Mouse (Mus musculus): ENCODE measurements at regions not wholly inside any gene's neighbourhood (a gene's known extent, or its start where the extent isn't known, plus 50 kb on each side); places are given as distances from the start of the nearest gene placed in this dataset.
A peak's percentile ranks its signal among the peaks of the same experiment; 100 is the strongest.
"Not testable (repeated sequence)": the region's sequence is repeated elsewhere in the genome, so short reads cannot be mapped to it uniquely, and the experiment has no call there.

GRCm38 (mm10) chr9:82484341-82484740 lies 345.0 kb upstream of the Irak1bp1 start:
- DNase-seq (ENCODE audit: low spot score) = peak; percentile 1
- intact Hi-C loops (cut with DNase I) = no loop called here

GRCm38 (mm10) chr9:82493440-82493839 lies 335.9 kb upstream of the Irak1bp1 start:
- no peak for DNase-seq (ENCODE audit: low spot score)
- intact Hi-C loops (cut with DNase I) = no loop called here

GRCm38 (mm10) chr9:82510014-82510413 lies 319.3 kb upstream of the Irak1bp1 start:
- DNase-seq (ENCODE audit: low spot score) = no peak
- intact Hi-C loops (cut with DNase I) = no loop called here

- no peak for DNase-seq (ENCODE audit: low spot score)
- intact Hi-C loops (cut with DNase I) = no loop called here
These were observed 310.3 kb upstream of the Irak1bp1 start for GRCm38 (mm10) chr9:82518993-82519392.

- intact Hi-C loops (cut with DNase I) = no loop called here
- DNase-seq (ENCODE audit: low spot score) = no peak
These were observed 301.4 kb upstream of the Irak1bp1 start for GRCm38 (mm10) chr9:82527867-82528385.

- no peak for DNase-seq (ENCODE audit: low spot score)
- intact Hi-C loops (cut with DNase I) = no loop called here
These were observed 276.6 kb upstream of the Irak1bp1 start for GRCm38 (mm10) chr9:82552726-82553125.

GRCm38 (mm10) chr9:82553213-82553612 lies 276.1 kb upstream of the Irak1bp1 start:
- no peak for DNase-seq (ENCODE audit: low spot score)
- intact Hi-C loops (cut with DNase I) = no loop called here

- intact Hi-C loops (cut with DNase I) = no loop called here
- no peak for DNase-seq (ENCODE audit: low spot score)
These were observed 266.5 kb upstream of the Irak1bp1 start for GRCm38 (mm10) chr9:82562551-82563465.

GRCm38 (mm10) chr9:82581373-82582018 lies 247.8 kb upstream of the Irak1bp1 start:
- intact Hi-C loops (cut with DNase I) = no loop called here
- no peak for DNase-seq (ENCODE audit: low spot score)

- no peak for DNase-seq (ENCODE audit: low spot score)
- intact Hi-C loops (cut with DNase I) = no loop called here
These were observed 220.2 kb upstream of the Irak1bp1 start for GRCm38 (mm10) chr9:82609111-82609510.

GRCm38 (mm10) chr9:82609946-82610345 lies 219.4 kb upstream of the Irak1bp1 start:
- intact Hi-C loops (cut with DNase I) = no loop called here
- no peak for DNase-seq (ENCODE audit: low spot score)

- intact Hi-C loops (cut with DNase I) = no loop called here
- DNase-seq (ENCODE audit: low spot score) = no peak
These were observed 216.8 kb upstream of the Irak1bp1 start for GRCm38 (mm10) chr9:82612526-82612925.

- intact Hi-C loops (cut with DNase I) = no loop called here
These were observed 196.9 kb upstream of the Irak1bp1 start for GRCm38 (mm10) chr9:82632411-82632810.

GRCm38 (mm10) chr9:82640277-82640676 lies 189.1 kb upstream of the Irak1bp1 start:
- no peak for DNase-seq (ENCODE audit: low spot score)
- intact Hi-C loops (cut with DNase I) = no loop called here

More at GRCm38 (mm10) chr9:82632411-82632810, 196.9 kb upstream of the Irak1bp1 start:
- no peak for DNase-seq (ENCODE audit: low spot score)

GRCm38 (mm10) chr9:82643900-82644299 lies 185.4 kb upstream of the Irak1bp1 start:
- no peak for DNase-seq (ENCODE audit: low spot score)
- intact Hi-C loops (cut with DNase I) = loop anchor here (1.0 kb wide), 1 partner anchor 397 kb away; no protein-coding TSS in a partner anchor

GRCm38 (mm10) chr9:82655511-82655910 lies 173.8 kb upstream of the Irak1bp1 start:
- intact Hi-C loops (cut with DNase I); DNase-seq (ENCODE audit: low spot score): not testable (repeated sequence)

- no peak for DNase-seq (ENCODE audit: low spot score)
- intact Hi-C loops (cut with DNase I) = no loop called here
These were observed 147.1 kb upstream of the Irak1bp1 start for GRCm38 (mm10) chr9:82682196-82682595.

GRCm38 (mm10) chr9:82709411-82709983 lies 119.8 kb upstream of the Irak1bp1 start:
- DNase-seq (ENCODE audit: low spot score) = no peak
- intact Hi-C loops (cut with DNase I) = no loop called here

- intact Hi-C loops (cut with DNase I) = no loop called here
- DNase-seq (ENCODE audit: low spot score) = no peak
These were observed 119.2 kb upstream of the Irak1bp1 start for GRCm38 (mm10) chr9:82709991-82710593.

- DNase-seq (ENCODE audit: low spot score) = no peak
- intact Hi-C loops (cut with DNase I) = no loop called here
These were observed 118.3 kb upstream of the Irak1bp1 start for GRCm38 (mm10) chr9:82710945-82711516.
